Mouse (Mus musculus) heart, postnatal 0 days (tissue): ENCODE measurements around the gene Btn2a2. TPM values are rescaled to one million over a fixed set of nuclear protein-coding genes. Genes with fewer than 3 reads are reported as not detected.

Experiments used
- ATAC-seq: fragments of 200-750 bp; cut with Nextera tagmentation; 2 replicates; pipeline ENCODE4 v1.8.0; 2017; ENCODE audit warnings: low read depth, moderate number of reproducible peaks, moderate library complexity; ENCODE audit not compliant: insufficient read depth
- DNase-seq: peaks from one replicate; pipeline ENCODE4 v3.0.0-alpha.2; 2016; ENCODE audit warnings: low spot score
- H3K27ac ChIP-seq: fragments of 300-500 bp; sonication (generic); 2 replicates; pipeline ENCODE4 v1.5.1; 2014; ENCODE audit warnings: low read depth, mild to moderate bottlenecking
- H3K27me3 ChIP-seq: fragments of 300-500 bp; sonication (generic); 2 replicates; pipeline ENCODE4 v1.6.1; 2014; ENCODE audit warnings: low read length, mixed read lengths; ENCODE audit not compliant: control insufficient read depth, insufficient read depth
- H3K36me3 ChIP-seq: fragments of 300-500 bp; sonication (generic); replicated peaks from 2 replicates; pipeline ENCODE4 v1.6.1; 2014; ENCODE audit warnings: low read length, mixed read lengths; ENCODE audit not compliant: control insufficient read depth, insufficient read depth
- H3K4me1 ChIP-seq: fragments of 300-500 bp; sonication (generic); 2 replicates; pipeline ENCODE4 v1.6.1; 2014; ENCODE audit warnings: antibody characterized with exemption; ENCODE audit not compliant: control insufficient read depth, insufficient read depth
- H3K4me2 ChIP-seq: fragments of 300-500 bp; sonication (generic); 2 replicates; pipeline ENCODE4 v1.6.1; 2014; ENCODE audit warnings: low read depth, mild to moderate bottlenecking, low read length, moderate library complexity
- H3K4me3 ChIP-seq: fragments of 300-500 bp; sonication (generic); 2 replicates; pipeline ENCODE4 v1.5.1; 2014; ENCODE audit warnings: low read depth, low read length
- H3K9ac ChIP-seq: fragments of 300-500 bp; sonication (generic); replicated peaks from 2 replicates; pipeline ENCODE4 v1.6.1; 2014; ENCODE audit warnings: low read depth, low read length, mixed read lengths
- H3K9me3 ChIP-seq: fragments of 300-500 bp; sonication (generic); replicated peaks from 2 replicates; pipeline ENCODE4 v1.6.1; 2016; ENCODE audit warnings: low read length; ENCODE audit not compliant: control insufficient read depth
- CTCF ChIP-seq: IDR thresholded peaks from 2 replicates; pipeline ENCODE4 v1.5.1; 2016; ENCODE audit warnings: antibody characterized with exemption, control low read depth, low read depth
- EP300 ChIP-seq: IDR thresholded peaks from 2 replicates; pipeline ENCODE4 v1.6.1; 2016; ENCODE audit warnings: antibody characterized with exemption, low read depth
- WGBS: fragments of 180-500 bp; shearing (Covaris S2); extraction: QIAGEN DNeasy Blood & Tissue Kit; methylation state at CpG from one replicate; pipeline ENCODE4 v1.1.7; 2014; 5-methylcytosine and 5-hydroxymethylcytosine counted together
- polyA plus RNA-seq: library from polyadenylated mRNA; unstranded; fragments of >200 nt; fragmentation: Nextera tagmentation; extraction: Ambion mirVana; gene quantifications from 2 replicates; pipeline ENCODE4 v1.2.1, GENCODE M21; 2015
- total RNA-seq: library from RNA; depleted of rRNA; stranded (reverse); fragments of >200 nt; gene quantifications from 2 replicates; pipeline ENCODE4 v1.2.3, GENCODE M21; 2014; ENCODE audit warnings: low replicate concordance; rRNA removed

The Btn2a2 gene
- total RNA-seq (not detected in 2 replicates), polyA plus RNA-seq (0.04 and 0.15 TPM in 2 replicates)

DNA sequence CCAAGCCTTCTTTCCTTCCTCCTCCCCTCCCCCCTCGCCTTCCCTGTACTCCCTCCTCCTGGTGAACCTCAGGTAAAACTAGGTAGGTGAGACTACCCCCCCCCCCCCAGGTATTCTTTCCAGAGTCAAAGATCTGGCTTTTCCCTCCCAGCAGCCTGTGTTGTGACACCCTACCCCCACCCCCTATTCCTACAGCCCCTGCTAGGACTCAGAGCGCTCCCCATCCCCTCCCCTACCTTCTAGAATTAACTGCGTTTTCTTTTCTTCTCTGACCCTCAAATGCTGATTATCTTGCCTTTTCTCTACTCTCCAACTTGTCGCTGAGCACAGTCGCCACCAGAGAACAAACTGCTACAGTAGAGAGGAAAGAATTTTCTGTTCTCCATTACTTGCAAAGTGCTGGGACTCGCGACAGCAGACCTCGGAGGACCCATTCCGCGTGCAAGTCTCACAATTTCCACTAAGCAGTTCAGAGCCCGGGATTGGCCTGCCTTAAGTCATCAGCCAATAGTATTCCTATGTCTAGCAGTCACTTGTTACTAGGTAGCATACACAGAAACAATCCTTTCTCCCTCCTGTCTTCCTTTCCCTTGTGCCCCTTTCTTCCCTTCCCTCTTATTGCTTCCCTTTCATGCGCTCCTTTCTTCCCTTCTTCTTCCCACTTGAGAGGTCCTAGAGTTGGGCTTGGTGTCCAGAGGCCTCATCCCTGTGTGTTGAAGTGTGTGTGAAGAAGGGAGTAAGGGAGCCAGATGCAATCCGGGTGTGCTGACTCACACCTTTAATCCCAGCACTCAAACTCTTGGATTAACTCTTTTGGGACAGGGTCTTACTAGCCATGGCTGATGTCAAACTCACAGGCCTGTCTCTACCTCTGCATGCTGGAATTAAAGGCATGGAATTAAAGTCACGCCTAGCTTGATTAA, at the start of gene Btn2a2:
Btn2a2 (minus strand) TSS at position 458 of the 923 bp plus-strand sequence.
- WGBS, result 3% methylated on average over 13 of the region's 14 CpGs
- Histone ChIP-seq H3K4me3 (peak within 1 kb of the TSS; percentile 14; the same call in 1 of the 2 replicates), H3K4me2 (peak within 1 kb of the TSS; percentile 50), H3K9me3 (no peaks in the 10 kb centered on the region), H3K9ac (no peak within 1 kb of the TSS), H3K4me1 (no peaks in the 10 kb centered on the region), H3K36me3 (no peaks in the 10 kb centered on the region), H3K27ac (no peak within 1 kb of the TSS), H3K27me3 (no peaks in the 10 kb centered on the region)
- DNase-seq (peak; percentile 94), ATAC-seq (peak; percentile 94)
- no peak for TF ChIP-seq CTCF
- TF ChIP-seq EP300, result no peak

GRCm38 (mm10) chr13:23538249-23538648, 49.6 kb upstream of the Btn2a2 start:
- peaks cover 6% of the 10 kb centered on the region; the same call in 1 of the 2 replicates for H3K4me1 ChIP-seq
- DNase-seq, result no peak
- no peak for ATAC-seq
- H3K36me3 ChIP-seq, result no peaks in the 10 kb centered on the region
- WGBS, result 82% methylated on average over 5 of the region's 5 CpGs
- no peaks in the 10 kb centered on the region for H3K27me3 ChIP-seq
- no peak overlapping the region for H3K4me3 ChIP-seq
- H3K9ac ChIP-seq, result no peak overlapping the region
- no peak for TF ChIP-seq CTCF
- TF ChIP-seq EP300, result no peak
- no peak overlapping the region for H3K27ac ChIP-seq
- H3K9me3 ChIP-seq, result no peaks in the 10 kb centered on the region
- no peak overlapping the region for H3K4me2 ChIP-seq

DNA sequence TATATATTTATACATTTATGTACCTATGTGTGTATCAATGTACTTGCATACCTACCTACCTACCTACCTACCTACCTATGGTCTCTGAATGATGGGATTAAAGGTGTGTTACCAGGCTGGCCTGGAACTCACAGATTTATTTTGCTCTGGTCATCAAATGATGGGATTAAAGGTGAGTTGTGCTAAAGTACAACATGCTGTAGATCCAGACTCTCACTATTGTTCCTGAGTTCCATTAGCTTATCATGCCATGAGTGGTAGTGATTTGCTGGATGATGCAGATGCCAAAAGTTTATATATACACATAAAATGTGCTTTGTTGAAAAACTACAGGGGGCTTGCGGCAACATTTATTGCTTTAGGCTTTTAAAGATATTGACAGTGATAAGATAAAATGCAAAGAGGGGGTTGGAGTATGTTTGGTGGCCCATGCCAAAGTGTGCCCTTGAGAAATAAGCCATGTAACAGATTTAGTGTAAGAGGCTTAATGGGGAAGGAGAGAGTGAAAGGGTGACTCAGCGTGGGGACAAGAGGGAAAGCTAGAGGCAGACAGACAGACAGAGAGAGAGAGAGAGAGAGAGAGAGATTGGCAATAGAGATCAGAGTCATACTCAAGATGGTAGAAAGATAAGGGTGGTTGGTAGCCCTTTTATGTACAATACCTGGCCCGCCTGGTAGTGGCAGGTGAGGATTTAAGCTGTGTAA, 48.5 kb upstream of the Btn2a2 start:
- Histone ChIP-seq H3K27ac (no peak overlapping the region), H3K4me3 (no peak overlapping the region), H3K4me1 (peaks cover 9% of the 10 kb centered on the region), H3K36me3 (no peaks in the 10 kb centered on the region), H3K9me3 (no peaks in the 10 kb centered on the region), H3K4me2 (peak overlapping the region; percentile 79; the same call in 1 of the 2 replicates), H3K27me3 (no peaks in the 10 kb centered on the region), H3K9ac (no peak overlapping the region)
- WGBS, result 73% methylated on average over 3 of the region's 3 CpGs
- ATAC-seq (no peak), DNase-seq (no peak)
- TF ChIP-seq EP300, result no peak
- no peak for TF ChIP-seq CTCF

GRCm38 (mm10) chr13:23536076-23536822, 47.6 kb upstream of the Btn2a2 start:
- Histone ChIP-seq H3K27me3 (no peaks in the 10 kb centered on the region), H3K4me3 (peak overlapping the region; percentile 60), H3K4me1 (peaks cover 12% of the 10 kb centered on the region), H3K4me2 (peak overlapping the region; percentile 79), H3K9me3 (no peaks in the 10 kb centered on the region), H3K9ac (peak overlapping the region; percentile 52; the same call in 1 of the 2 replicates), H3K27ac (0 out of 2 replicates have a peak overlapping the region, but pooled peaks have one; percentile 21), H3K36me3 (no peaks in the 10 kb centered on the region)
- no peak for TF ChIP-seq EP300
- TF ChIP-seq CTCF, result no peak
- DNase-seq (no peak), ATAC-seq (no peak)
- 20% methylated on average over 7 of the region's 7 CpGs for WGBS
